Mouse (Mus musculus) fibroblast of lung, adult 2 months (primary cell): ENCODE results near the gene Ndufa10.

Experiments used
- DNase-seq: peaks from one replicate; pipeline ENCODE4 v3.0.0-alpha.2; 2011; ENCODE audit warnings: low read depth

The Ndufa10 gene

DNA sequence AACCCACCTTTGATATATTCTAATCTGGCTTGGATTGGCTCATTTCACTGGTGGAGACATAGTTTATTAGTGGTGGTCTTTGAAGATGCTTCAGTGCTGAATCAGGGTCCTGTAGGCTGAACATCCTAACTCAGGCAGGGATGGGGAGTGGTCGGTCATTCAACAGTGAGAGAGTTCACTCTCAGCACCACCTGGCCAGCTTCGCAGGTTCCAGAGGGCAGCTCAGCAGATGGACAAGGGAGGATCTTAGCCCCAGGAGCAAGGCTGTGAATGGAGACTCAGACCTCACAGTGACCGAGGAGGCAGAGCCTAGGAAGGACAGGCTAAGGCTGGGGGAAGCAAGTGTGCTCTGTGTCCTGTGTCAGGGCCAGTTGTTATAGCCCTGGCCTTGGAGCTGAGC lies 42.2 kb downstream of the Ndufa10 start:
- no peak for DNase-seq

DNA sequence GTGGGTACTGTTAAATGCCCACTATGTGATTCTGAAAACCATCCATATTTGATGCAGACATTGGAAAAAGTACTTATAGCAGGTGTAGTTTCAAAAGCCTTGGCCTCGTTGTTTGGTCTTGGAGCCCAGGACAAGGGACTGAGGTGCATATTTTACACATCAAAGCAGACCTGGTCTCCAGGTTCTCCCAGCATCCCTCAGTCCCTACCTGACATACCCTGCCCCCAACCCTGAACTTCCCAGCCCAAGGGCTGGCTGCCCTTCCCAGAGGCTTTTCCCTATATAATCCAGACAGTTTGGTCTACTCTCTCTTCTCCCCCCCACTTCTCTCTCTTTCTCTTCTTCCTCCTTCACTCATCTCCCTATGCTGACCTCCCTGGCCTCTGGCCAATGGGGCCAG lies 42.7 kb downstream of the Ndufa10 start:
- no peak for DNase-seq

DNA sequence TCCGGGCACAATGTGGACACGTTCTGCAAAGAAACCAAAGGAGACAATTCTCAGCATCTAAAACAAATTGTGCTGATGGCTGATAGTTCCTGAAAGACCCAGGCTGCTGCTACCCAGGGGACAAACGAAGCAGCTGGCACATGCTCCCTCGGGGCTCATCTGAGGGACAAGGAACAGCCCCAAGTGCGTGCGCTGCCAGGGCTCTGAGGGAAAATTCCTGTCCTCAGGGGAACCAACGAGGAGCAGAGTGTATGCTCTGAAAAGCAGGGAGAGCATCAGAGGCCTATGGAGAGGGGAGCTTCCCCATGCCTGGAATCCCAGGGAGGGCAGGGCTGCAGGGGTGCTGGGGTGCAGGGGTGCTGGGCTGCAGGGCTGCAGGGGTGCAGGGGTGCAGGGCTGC lies 48.9 kb downstream of the Ndufa10 start:
- no peak for DNase-seq

DNA sequence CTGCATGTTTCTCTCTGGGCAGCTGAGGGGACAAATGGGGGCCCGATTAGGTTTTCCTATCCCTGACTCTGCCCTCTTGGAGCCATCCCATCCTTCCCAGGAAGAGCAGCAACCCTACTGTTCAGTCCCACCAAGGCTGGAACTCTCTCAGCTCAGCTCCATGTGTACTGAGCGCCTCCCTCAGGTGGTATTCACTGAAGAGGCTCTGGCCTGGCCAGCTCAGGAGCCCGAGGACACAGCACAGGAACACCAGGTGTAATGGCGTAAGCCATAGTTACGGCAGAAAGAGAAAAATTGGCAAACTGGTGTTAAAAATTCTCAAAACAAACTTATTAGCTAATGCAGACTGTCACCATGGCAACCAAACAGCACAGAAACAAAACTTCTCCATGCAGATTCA lies 68.5 kb downstream of the Ndufa10 start:
- no peak for DNase-seq

DNA sequence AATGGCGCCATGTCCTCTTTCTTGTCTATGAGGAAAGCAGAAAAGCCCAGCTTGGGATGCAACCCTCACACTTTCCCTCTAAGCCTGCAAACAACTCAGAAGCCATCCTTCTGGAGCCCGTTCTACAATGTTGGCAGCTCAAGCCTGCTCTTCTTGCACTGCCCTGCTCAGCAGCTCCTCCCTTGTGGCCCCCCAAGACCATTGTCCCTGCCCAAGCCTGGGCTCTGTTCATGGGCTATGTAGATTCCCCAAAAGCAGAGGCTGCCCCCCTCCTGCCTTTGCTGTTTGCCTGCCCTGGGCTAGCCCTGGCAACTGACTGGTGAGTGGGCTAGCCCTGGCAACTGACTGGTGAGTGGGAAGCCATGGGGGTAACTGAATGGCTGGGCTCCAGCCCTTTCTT lies 73.1 kb downstream of the Ndufa10 start:
- no peak for DNase-seq

DNA sequence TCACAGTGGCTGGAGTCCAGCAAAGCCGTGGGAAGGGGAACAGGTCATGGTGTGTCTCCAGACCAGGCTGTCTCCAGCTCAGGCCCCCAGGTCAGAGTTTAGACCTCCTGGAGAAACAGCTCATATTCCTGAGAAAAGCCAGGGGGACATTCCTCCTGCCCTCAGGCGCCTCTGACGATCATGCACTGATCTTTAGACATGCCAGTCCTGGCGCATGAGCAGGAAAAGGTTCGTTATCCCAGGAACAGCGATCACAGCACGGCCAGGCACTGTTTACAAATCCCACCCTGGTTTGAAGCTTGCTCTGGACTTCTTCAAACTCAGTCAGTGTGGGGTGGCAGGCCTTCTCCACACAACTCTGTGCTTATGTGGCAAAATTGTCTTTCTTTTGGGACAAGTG lies 75.1 kb downstream of the Ndufa10 start:
- DNase-seq: no peak

DNA sequence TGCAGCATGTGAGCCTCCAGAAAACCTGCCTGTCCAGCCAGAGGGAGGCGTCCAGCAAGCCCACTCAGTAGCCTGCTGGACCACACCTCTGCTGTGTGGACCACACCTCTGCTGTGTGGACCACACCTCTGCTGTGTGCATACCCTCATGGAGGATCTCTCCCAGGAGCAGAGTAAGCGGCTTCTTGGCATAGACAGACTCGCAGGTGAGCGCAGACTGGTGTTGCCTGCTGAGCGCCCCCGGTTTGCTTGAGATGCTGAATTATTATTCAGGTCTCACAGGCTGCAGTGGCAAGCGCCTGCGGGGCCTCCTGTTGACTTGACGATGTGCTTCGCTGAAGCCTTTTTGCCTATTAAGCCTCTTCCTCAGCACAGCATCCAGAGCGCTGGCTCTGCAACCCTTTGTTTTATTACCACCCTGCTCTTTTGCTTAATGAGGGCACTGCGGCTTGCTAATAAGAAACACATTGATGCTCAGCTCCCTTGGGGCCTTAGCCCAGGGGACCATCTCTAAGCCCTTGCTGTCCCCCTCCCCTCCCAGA lies 76.1 kb downstream of the Ndufa10 start:
- DNase-seq: no peak

DNA sequence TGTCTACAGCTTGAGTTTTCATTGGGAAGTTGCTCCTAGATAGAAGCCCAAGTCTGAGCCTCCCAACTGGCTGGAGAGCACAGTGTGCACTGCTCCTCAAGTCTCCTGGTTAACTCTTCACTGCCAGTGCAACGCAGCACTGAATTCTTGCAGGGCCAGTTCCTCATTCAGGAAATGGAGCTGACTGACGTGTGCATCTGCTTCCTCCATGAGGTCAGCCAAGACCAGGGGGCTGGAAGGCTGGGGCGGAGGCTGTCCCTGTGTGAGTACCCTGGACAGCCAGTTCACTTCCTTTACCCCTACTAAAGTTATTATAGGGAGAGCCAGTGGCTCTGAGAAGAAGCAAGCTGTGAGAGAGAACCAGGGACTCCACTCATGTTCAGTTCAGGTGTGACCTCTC lies 79.4 kb downstream of the Ndufa10 start:
- no peak for DNase-seq

DNA sequence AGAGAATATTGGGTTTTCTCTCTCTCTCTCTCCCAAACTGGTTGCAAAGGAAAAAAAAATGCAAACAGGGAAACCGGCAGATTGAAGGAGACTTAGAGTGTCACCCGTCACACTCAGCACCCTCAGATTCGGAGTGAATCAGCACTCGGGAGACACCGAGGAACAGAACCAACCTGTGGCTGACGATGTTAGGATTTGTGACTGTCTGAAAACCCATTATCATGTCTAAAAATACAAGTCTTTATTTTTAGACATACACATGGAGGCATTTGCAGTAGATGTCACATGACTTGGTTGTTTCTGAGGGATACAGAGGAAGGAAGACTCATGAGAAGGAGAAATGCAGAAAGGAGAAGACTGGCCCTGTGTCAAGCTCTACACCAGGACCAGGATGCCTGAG lies 80.5 kb downstream of the Ndufa10 start:
- no peak for DNase-seq
